Mouse (Mus musculus) gastrocnemius, postnatal 4 days (tissue): ENCODE results near the gene Zfp128. TPM values are rescaled to one million over a fixed set of nuclear protein-coding genes. Genes with fewer than 3 reads are reported as not detected.
"Not testable (repeated sequence)": the region's sequence is repeated elsewhere in the genome, so short reads cannot be mapped to it uniquely, and the experiment has no call there.

Experiments used
- DNase-seq, 2 experiments: peaks; one replicate each; pipeline ENCODE4 v3.0.0; 2021 to 2022; ENCODE audit warnings: low spot score in 2 of 2, mixed read lengths in 2 of 2
- long read RNA-seq, 2 experiments: library from polyadenylated mRNA; stranded (forward); transcript quantifications; one replicate each; pipeline ENCODE4 v2.0.0; 2021
- total RNA-seq, 2 experiments: library from RNA; stranded (reverse); gene quantifications; 2 replicates each; pipeline ENCODE4 v1.2.3; 2021

Zfp128 gene
- 1 to 10 TPM; 3.2 to 3.4 TPM for total RNA-seq
- long read RNA-seq, experiment 1, transcript Zfp128-202 (4 exons, 3,834 nt): major isoform, 6 of 6 reads
- long read RNA-seq, experiment 1, partial matches to known transcripts: 0 of 6 reads
- long read RNA-seq, experiment 1, other reads (novel, unspliced or antisense): 0 of 6 reads
- long read RNA-seq, experiment 2, partial matches to known transcripts: 0 of 1 reads
- long read RNA-seq, experiment 2, other reads (novel, unspliced or antisense): 0 of 1 reads

DNA sequence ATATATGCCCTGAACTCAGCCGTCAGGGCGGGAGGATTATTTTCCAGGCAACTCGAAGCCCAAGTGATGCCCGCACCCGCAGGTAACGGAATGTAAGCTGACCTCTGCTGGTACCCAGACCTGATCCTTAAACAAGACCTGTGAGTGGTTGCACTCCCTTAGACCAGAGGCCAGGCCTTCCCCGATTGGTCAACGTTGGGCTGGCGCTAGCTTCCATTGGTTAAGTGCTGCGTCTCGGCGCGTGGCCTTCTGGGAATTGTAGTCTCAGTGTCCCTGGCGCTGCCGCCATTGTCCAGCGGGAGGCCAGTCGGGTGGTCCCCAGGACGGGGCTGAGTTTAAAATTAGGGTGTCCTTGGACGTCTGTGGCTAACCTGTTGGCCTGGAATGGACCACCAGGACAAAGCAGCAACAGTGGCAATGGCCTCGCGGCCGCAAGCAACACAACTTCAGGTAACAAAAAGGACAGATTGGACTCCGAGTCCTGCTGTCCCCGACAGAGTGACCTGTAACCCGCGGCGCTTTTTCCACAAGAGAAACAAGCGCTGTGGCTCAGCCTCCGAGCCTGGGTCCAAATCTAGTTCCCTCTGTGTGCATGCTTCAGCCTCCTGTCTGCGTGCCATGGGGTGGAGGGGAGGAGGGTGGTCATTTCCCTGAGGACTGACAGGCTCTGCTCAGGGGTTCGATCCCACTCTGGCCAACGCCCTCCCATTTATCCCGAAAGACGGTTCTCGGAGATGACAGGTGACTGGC lies at the start of gene Zfp128:
Gene Zfp128 (plus strand): TSS at position 267 of the 750 bp plus-strand sequence.
- DNase-seq: peak; percentile 81 to 95

DNA sequence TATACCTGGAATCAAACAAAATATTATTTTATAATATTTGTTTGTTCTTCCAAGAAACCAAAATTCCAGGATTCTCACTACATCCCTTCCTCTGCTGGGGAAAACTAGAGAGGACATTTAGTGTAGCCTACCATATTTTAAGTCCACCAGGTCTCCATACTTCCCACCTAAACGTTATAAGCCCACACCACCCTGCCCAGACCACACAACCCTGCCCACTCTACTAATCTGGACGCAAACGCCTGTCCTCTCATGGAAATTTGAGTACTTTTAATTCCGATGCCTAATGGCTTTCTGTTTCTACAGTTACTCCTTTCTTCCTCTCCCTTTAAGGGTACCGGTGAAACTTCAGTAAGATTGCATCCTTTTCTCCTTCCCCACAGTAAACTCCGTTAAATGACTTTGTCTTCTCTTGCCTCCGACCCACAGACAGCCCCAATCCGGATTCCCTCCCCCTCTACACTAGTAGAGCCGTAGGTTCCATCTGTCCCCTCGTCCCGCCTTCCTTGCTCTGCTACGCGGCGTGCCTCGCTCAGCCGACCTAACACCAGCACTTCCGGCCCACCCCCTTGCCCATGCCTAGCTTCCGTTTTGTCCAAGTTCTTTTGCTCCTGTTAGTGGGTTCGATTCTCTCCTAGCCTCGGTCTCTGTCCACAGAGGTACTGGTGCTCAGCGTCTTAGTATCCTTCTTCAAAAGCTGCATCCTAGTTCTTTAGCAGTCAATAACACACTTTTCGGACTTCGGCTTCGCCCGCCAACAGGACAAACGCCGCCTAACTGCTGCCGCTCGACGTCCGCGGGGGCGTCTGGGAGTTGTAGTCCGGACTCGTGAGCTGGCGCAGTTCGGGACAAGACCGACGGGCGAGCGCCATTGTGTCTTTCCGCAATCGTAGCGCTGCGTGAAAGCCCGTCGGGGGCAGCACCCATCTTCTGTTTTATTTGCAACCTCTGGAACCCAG lies 46.5 kb upstream of the Zfp128 start, which contains the start of gene Zfp110:
Gene Zfp110 (plus strand): TSS at position 600 of the 959 bp plus-strand sequence.
- DNase-seq: peak; percentile 75 to 92

DNA sequence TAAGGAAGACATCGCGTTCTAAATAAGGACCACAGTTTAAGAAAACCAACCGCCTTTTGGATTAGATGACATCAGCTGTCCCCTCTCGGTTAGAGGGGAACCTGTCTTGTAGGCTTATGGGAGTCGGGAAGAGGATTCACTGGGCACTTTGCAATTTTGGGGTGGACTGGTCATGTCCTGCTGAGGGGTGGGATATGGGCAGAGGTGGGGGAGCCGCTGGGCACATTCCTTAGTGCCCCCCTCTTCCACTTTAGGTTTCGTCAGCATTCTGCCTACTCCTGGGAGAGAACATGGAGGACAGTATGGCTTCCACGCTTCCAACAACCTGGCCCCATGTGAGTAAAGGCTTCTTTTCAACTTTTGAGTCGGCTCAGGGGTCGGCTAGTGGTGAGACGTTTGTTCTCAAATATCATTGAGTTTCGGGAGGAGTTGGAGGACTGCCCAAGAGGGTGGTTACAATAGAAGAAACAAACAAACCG lies 45.7 kb upstream of the Zfp128 start:
- DNase-seq: peak in 1 of 2 experiments; percentile 34

DNA sequence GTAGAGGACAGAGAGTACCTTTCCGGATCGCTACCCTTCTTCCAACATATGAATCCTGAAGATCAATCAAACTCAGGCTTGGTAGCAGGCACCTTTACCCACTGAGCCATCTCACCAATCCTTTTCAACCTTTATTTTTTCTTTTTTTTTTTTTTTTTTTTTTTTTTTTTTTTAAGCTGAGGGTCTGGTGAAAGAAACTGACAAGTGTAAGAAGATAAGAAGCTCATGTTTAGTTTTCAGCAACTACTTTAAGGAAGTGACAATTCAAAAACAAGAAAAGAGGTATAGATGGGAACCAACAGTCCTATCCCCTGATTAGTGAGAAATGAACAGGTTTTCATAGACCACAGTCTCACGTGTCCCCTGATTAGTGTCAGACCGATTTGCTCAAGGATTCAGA lies 45.2 kb upstream of the Zfp128 start:
- no peak for DNase-seq

DNA sequence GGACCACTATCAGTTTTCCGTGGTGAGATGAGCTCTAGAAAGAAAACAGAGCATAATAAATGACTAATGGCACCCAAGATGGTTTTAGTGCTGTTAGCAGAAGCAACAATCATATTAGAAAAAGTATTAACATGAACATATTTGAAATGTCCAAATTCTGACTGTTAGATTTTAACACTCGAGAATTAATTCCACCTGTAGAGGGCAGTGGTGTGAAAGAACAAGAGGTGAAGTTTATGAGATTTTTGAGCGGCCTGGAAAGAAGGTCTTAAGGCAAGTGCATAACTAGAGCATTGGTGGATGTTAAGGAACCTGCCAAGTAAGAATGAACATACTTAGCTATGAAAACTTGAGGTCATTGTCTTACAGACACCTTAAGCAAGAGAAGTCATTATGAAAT lies 6.7 kb upstream of the Zfp128 start:
- no peak for DNase-seq

DNA sequence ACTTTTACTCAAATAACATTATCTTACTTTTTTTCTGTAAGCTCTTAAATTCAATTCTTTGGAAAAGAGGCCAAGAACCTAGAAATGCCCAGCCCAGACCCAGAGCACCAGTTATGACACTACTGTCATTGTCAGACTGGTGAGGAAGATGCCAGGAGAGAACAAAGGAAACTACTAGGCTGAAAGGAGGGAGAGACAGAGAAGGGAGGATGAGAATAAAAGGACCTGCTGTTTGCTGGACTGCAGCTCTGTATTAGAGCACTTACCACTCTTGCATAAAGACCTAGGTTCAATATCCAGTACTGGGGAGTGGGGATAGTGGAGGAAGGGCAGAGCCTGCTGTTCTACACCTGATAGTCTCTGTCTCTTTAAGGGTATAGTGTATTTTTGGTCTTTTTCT lies 941 bp upstream of the Zfp128 start:
- no peak for DNase-seq

DNA sequence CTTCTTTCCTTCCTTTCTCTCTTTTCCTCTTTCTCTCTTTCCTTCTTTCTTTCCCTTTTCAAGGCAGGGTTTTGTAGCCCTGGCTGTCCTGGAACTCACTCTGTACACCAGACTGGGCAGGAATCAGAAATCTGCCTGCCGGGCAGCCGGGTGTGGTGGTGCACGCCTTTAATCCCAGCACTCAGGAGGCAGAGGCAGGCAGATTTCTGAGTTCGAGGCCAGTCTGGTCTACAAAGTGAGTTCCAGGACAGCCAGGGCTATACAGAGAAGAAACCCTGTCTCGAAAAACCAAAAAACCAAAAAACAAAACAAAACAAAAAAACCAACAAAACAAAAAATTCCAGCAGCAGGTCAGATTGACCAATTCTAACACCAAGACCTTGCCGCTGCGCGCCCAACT lies 480 bp upstream of the Zfp128 start:
- not testable (repeated sequence) for DNase-seq

DNA sequence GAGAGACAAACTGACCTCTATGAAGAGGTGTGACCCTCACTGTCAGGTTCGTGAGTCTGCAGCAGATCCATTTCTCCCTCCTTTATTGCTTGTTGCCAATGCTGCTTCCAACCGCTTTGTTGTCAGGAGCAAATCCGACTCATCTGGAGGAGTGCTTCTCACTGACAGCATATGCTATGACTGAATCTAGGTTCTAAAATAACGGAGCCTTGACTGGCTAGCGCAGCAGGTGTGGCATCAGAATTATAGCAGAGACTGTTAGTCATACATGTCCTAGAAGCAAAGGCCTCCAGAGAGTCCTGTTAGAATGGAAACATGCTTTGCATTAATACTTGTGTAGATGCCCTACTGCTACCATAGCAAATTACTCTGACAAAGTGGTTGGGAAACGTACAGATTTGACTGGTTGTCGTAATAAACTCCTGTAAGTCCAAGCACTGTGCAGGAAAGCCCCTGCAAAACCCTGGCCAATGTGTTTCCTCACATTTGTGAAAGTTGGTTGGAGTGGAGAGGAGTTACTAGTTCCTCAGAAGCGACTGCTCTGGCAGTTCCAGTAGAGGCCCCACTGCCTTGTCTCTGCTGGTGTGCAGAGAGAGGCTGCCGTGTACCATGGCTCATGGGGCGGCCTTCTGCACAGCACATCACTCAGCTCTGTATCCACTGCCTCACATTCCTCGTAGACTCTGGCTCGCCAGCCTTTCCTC lies 5.7 kb downstream of the Zfp128 start:
- no peak for DNase-seq

DNA sequence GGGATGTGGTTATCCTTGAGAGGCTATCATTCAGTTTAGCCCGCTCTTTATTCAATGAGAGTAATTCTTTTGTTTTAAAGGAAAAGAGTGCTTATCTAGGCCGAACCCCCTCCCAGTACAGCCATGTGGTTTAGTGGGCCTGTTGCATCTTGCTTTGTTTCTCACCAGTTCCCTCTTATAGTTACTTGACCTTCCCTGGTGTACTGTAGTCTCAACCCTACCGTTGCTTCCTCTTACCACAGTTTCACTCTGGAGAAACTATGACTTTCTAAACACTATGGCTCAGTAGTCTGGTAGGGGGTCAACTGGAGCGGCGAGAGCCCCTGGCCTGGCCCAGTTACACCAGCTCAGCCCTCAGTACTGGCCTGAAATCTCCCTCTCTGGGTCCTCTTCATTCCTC lies 6.6 kb downstream of the Zfp128 start:
- DNase-seq: no peak

DNA sequence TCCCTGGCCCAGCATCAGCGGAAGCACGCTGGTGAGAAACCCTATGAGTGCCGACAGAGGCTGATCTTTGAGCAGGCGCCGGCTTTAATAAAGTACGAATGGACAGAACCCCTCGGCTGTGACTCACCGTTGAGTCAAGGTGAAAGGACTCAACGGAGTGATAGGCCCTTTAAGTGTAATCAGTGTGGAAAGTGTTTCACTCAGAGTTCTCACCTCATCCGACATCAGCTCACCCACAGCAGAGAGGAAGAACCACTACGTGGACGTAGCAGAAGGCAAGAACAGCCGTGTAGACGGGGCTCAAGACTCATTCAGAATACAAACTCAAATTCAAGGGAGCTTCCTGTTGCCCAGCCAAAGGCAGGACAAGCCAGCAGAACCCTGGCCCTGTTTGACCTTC lies 10.0 kb downstream of the Zfp128 start:
- DNase-seq: no peak

DNA sequence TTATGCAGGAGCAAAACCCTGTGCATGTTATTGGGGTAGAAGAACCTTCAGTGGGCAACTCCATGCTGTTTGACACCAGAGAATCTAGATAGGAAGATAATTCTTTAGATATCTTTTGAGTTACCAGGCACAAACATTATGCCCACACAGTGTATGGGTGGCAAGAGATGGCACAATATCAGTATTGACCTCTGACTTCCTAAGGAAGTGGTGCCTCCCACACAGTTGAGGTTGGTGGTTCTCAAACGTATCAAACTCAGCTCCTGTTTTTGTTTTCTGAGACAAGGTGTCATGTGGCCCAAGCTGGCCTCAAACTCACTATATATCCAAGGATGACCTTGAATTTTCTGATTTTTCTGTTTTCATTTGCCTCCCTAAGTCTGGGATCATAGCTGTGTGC lies 10.4 kb downstream of the Zfp128 start:
- no peak for DNase-seq

DNA sequence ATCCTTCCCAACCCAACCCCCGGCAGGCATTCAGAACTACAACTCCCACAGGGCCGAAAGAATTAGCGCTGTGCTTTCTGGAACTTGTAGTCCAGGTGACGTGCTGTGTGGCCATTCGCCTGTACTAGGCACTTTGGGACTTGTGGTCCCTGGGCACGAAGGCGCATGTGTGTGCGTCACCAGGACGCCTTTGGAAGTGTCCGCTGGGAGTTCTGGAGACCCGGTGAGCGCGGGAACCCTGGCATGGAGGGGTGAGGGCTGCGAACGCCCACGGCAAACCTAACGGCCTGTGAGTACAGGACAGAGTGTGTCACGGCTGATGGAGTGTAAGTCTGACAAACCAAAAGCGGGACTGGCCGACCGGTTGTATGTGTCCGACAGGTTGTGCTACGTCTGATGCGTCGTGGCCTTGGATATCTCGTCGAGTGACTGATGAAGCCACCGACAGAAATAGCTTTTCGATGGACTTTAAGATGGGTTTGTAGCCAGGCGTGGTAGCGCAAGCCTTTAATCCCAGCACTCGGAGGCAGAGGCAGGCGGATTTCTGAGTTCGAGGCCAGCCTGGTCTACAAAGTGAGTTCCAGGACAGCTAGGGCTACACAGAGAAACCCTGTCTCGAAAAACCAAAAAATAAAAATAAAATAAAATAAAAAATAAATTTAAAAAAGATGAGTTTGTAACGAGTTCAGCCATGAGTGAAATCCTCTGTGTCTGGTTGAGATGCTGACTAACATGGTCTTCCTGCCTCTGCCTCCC lies 16.9 kb downstream of the Zfp128 start, which contains the start of gene Zscan22:
Gene Zscan22 (plus strand): TSS at position 161 of the 756 bp plus-strand sequence.
- DNase-seq: peak; percentile 66 to 87

DNA sequence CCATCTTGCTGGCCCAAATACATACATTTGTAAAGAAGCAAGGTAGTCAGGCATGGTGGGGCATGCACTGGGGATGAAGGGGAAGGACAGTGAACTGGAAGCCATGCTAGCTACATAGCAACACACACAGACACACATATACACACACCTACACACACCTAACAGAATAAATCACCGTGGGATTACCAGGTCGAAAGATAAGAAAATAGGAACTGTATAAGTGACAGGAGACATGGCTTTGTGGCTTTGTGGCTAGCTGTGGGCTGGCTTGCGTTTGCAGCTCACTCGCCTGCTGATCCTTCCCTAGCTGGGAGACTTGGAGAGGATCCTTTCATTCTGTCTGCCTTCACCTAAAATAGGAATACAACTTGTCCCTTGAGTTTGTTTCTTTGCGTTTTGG lies 20.5 kb downstream of the Zfp128 start:
- DNase-seq: no peak

DNA sequence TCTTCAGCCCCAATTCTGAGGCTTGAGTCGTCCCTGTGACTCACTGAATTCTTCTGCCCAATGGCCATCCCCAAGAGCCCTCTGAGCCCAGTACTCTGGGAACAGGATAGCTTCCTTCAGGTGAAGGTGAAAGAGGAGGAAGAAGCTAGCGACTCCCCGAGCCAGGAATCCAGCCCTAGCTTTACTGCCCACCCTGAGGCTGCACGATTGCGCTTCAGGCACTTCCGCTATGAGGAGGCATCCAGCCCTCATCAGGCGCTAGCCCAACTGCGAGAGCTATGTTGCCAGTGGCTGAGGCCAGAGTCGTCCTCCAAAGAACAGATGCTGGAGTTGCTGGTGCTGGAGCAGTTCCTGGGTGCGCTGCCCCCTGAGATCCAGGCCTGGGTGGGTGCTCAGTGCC lies 22.6 kb downstream of the Zfp128 start:
- DNase-seq: no peak

DNA sequence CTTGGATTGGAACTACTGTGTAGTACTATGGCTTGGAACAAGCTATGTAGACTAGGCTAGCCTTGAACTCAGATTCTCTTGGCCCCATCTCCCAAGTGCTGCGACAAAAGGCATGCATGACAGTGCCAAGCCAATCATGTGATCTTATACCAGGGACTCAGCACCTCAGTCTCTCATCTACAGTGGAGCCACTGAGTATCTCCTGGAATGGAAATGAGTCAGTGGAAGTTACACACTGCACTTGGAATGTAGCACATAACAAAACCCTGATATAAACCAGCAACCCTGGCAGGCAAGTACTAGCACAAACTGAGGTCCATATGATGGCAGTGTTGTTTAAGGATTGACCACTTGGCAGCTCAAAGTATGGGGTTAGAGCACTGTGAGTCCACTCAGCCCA lies 24.2 kb downstream of the Zfp128 start:
- no peak for DNase-seq

DNA sequence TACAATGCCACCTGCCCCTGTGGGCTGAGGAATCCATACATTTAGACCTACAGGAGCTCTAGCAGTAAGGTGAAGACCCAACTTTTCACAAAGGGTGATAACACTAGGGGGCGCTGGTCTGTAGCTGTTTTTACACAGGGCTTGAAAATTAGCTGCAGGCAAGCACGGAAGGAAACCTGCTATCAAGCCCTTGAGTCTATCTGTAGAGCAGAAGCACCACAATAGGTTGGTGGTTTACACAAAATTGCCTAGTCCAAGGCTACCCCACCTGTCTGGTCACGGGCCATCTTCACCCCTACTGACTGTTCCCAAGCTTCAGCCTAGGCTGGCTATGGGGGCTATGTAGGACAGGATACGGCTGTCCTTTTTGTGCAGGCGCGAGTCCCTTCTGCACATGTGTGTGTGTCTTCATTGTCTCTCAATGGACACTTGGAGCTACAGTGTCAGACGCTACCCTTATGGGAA lies 28.6 kb downstream of the Zfp128 start:
- DNase-seq: peak in 1 of 2 experiments; percentile 75

DNA sequence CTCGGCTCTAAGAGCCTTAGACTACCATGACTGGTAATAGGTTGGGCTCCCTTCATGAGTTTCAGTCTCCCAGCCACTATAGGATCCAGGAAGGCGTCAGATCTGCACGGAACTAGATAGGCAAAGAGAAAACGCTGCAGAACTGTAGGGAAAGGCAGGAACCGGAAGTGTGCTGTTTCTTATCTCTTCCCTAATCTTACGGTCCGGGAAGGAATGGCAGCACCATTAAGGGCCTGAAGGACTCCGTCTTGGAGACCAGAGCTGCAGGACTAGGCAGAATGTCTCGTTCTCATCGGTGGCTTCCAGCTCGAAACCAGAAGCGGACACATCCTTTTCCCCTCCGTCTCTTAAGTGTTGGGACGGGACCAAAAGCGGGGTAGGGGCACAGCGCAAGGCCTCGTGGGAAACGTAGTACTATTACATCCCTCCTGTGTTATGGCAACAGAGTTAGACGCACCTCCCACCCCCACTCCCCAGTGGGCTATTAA lies 29.2 kb downstream of the Zfp128 start:
- peak in 1 of 2 experiments; percentile 47 for DNase-seq

DNA sequence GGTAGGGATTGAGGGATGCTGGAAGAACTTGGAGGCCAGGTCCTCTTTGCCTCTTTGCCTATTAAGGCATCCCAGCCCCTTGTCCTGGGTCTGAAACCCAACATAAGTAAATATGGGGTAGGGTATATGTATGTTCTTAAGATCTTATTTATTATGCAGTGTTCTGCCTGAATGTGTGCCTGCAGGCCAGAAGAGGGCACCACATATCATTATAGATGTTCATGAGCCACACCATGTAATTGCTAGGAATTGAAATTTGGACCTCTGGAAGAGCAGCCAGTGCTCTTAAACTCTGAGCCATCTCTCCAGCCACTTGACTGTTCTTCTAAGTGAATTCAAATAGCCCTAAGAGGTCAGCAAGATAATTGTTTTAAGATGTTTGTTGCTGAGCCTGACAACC lies 32.6 kb downstream of the Zfp128 start:
- no peak for DNase-seq

DNA sequence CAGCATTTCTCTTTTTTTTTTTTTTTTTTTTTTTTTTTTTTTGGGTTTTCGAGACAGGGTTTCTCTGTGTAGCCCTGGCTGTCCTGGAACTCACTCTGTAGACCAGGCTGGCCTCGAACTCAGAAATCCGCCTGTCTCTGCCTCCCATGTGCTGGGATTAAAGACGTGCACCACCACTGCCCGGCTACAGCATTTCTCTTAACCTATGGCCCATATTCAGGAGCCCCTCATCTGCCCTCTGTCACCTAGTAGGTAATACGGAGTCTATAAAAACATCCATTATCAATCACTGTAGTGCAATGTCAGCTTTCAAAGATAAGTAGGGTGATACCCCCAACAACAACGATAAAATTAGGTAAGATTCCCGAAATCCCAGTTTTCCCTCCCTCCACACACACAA lies 39.5 kb downstream of the Zfp128 start:
- not testable (repeated sequence) for DNase-seq

DNA sequence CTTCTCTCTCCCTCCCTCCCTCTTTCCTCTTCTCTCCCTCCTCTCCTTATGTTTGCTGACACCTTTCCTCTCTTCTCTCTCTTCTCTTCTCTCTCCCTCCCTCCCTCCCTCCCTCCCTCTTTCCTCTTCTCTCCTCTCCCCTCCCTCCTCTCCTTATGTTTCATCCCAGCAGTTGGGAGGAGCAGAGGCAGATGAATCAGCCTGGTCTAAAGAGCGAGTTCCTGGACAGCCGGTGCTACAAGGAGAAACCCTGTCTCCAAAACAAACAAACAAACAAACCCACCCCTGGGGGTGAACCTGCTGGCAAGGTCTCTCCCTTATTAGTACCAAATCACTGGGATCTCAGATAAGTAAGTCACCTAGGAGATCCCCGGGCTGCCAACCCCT lies 40.3 kb downstream of the Zfp128 start:
- DNase-seq: no peak
